Mouse (Mus musculus) CH12.LX (cell line): ENCODE results near the gene Stk39. TPM values are rescaled to one million over a fixed set of nuclear protein-coding genes. Genes with fewer than 3 reads are reported as not detected.

Source experiments
- DNase-seq: peaks from one replicate; pipeline ENCODE4 v3.0.0-alpha.2; 2013; ENCODE audit errors: extremely low read depth
- H3K27ac ChIP-seq: 2 replicates; pipeline ENCODE4 v1.5.1; 2012; ENCODE audit warnings: low read depth, mild to moderate bottlenecking, control low read depth, moderate library complexity; ENCODE audit not compliant: insufficient read depth
- H3K27me3 ChIP-seq: replicated peaks from 2 replicates; pipeline ENCODE3; 2012; ENCODE audit warnings: inconsistent platforms
- H3K36me3 ChIP-seq, 2 experiments: replicated peaks in 1 of 2; 2 replicates each; pipeline versions ENCODE3 to v1.6.1; 2012; ENCODE audit warnings: inconsistent platforms in 1 of 2, low read length in 1 of 2, mild to moderate bottlenecking in 1 of 2, mixed read lengths in 1 of 2, moderate library complexity in 1 of 2; ENCODE audit not compliant: control insufficient read depth in 1 of 2, insufficient read depth in 1 of 2
- H3K4me1 ChIP-seq, 2 experiments: 2 replicates each; pipeline ENCODE4 v1.6.1; 2012; ENCODE audit warnings: inconsistent platforms in 1 of 2, moderate library complexity in 1 of 2; ENCODE audit not compliant: insufficient read depth in 2 of 2, control insufficient read depth in 1 of 2
- H3K4me2 ChIP-seq: 2 replicates; pipeline ENCODE4 v1.6.1; 2012; ENCODE audit warnings: low read depth, mild to moderate bottlenecking, control low read depth; ENCODE audit not compliant: poor library complexity, insufficient read depth, severe bottlenecking
- H3K4me3 ChIP-seq, 3 experiments: fragments of 150-350 bp in 1 of 3; sonication (generic) in 1 of 3; replicated peaks in 1 of 3; 2 replicates each; pipeline versions ENCODE3 to v1.5.1; 2011 to 2012; ENCODE audit warnings: low read depth in 2 of 3, low read length in 2 of 3, mild to moderate bottlenecking in 2 of 3, moderate library complexity in 2 of 3, control low read depth in 1 of 3, improper control_type of control experiment in 1 of 3, inconsistent platforms in 1 of 3, mixed read lengths in 1 of 3; ENCODE audit not compliant: poor library complexity in 1 of 3
- H3K79me2 ChIP-seq: replicated peaks from 2 replicates; pipeline ENCODE4 v1.6.1; 2012; ENCODE audit warnings: mild to moderate bottlenecking, moderate library complexity; ENCODE audit not compliant: control insufficient read depth, poor library complexity, insufficient read depth, severe bottlenecking; ENCODE audit errors: extremely low read depth
- H3K9ac ChIP-seq: 2 replicates; pipeline ENCODE4 v1.6.1; 2012; ENCODE audit warnings: low read depth, mild to moderate bottlenecking, control low read depth, moderate library complexity; ENCODE audit not compliant: insufficient read depth
- H3K9me3 ChIP-seq: replicated peaks from 2 replicates; pipeline ENCODE3; 2012; ENCODE audit warnings: low read length, inconsistent platforms, mixed read lengths
- BHLHE40 ChIP-seq: IDR thresholded peaks from 2 replicates; pipeline ENCODE4 v1.6.1; 2011; ENCODE audit warnings: mild to moderate bottlenecking, low read depth, low read length, improper control_type of control experiment
- CHD1 ChIP-seq: IDR thresholded peaks from 2 replicates; pipeline ENCODE4 v1.6.1; 2012; ENCODE audit warnings: low read depth, low read length, improper control_type of control experiment, inconsistent platforms
- CHD2 ChIP-seq: IDR thresholded peaks from 2 replicates; pipeline ENCODE4 v1.6.1; 2011; ENCODE audit warnings: low read length, improper control_type of control experiment
- CTCF ChIP-seq, 2 experiments: IDR thresholded peaks in 1 of 2; conservative IDR thresholded peaks in 1 of 2; 2 replicates each; pipeline ENCODE4 v1.5.1; 2011 to 2012; ENCODE audit warnings: low read depth in 2 of 2, low read length in 2 of 2, improper control_type of control experiment in 1 of 2, inconsistent platforms in 1 of 2, mild to moderate bottlenecking in 1 of 2, moderate library complexity in 1 of 2
- E2F4 ChIP-seq: IDR thresholded peaks from 2 replicates; pipeline ENCODE4 v1.6.1; 2011; ENCODE audit warnings: low read depth, low read length, improper control_type of control experiment; ENCODE audit not compliant: insufficient replicate concordance
- ELF1 ChIP-seq: IDR thresholded peaks from 2 replicates; pipeline ENCODE4 v1.6.1; 2014; ENCODE audit warnings: low read depth, mild to moderate bottlenecking, inconsistent platforms, low read length, improper control_type of control experiment
- GABPA ChIP-seq: IDR thresholded peaks from 2 replicates; pipeline ENCODE4 v1.6.1; 2012; ENCODE audit warnings: low read depth, low read length, improper control_type of control experiment, inconsistent platforms; ENCODE audit not compliant: insufficient replicate concordance
- HCFC1 ChIP-seq: IDR thresholded peaks from 2 replicates; pipeline ENCODE4 v1.6.1; 2012; ENCODE audit warnings: low read depth, mild to moderate bottlenecking, inconsistent platforms, low read length, improper control_type of control experiment
- JUN ChIP-seq: IDR thresholded peaks from 2 replicates; pipeline ENCODE4 v1.6.1; 2011; ENCODE audit warnings: low read depth, mild to moderate bottlenecking, low read length, improper control_type of control experiment, moderate library complexity; ENCODE audit not compliant: insufficient read depth
- JUND ChIP-seq: conservative IDR thresholded peaks from 2 replicates; pipeline ENCODE4 v1.6.1; 2011; ENCODE audit warnings: low read depth, low read length, improper control_type of control experiment
- KAT2A ChIP-seq: IDR thresholded peaks from 2 replicates; pipeline ENCODE4 v1.6.1; 2012; ENCODE audit warnings: low read length, improper control_type of control experiment, inconsistent platforms; ENCODE audit not compliant: insufficient replicate concordance
- MAFK ChIP-seq: IDR thresholded peaks from 2 replicates; pipeline ENCODE4 v1.6.1; 2011; ENCODE audit warnings: low read length, improper control_type of control experiment; ENCODE audit not compliant: insufficient replicate concordance
- MAZ ChIP-seq: IDR thresholded peaks from 2 replicates; pipeline ENCODE4 v1.6.1; 2012; ENCODE audit warnings: low read depth, mild to moderate bottlenecking, inconsistent platforms, low read length, improper control_type of control experiment, moderate library complexity
- MXI1 ChIP-seq: IDR thresholded peaks from 2 replicates; pipeline ENCODE4 v1.6.1; 2011; ENCODE audit warnings: mild to moderate bottlenecking, low read depth, low read length, improper control_type of control experiment
- NELFE ChIP-seq: IDR thresholded peaks from 2 replicates; pipeline ENCODE4 v1.6.1; 2011; ENCODE audit warnings: low read depth, low read length, improper control_type of control experiment
- NRF1 ChIP-seq: IDR thresholded peaks from 2 replicates; pipeline ENCODE4 v1.6.1; 2014; ENCODE audit warnings: low read depth, mild to moderate bottlenecking, inconsistent platforms, low read length, improper control_type of control experiment, moderate library complexity
- POLR2A ChIP-seq: IDR thresholded peaks from 2 replicates; pipeline ENCODE4 v1.6.1; 2011; ENCODE audit warnings: low read depth, mild to moderate bottlenecking, improper control_type of control experiment, low read length
- POLR2AphosphoS2 ChIP-seq: IDR thresholded peaks from 2 replicates; pipeline ENCODE4 v1.6.1; 2011; ENCODE audit warnings: low read depth, low read length, improper control_type of control experiment
- RAD21 ChIP-seq: IDR thresholded peaks from 2 replicates; pipeline ENCODE4 v1.6.1; 2011; ENCODE audit warnings: low read depth, mild to moderate bottlenecking, low read length, improper control_type of control experiment, moderate library complexity
- RCOR1 ChIP-seq: conservative IDR thresholded peaks from 2 replicates; pipeline ENCODE4 v1.6.1; 2012; ENCODE audit warnings: low read depth, mild to moderate bottlenecking, inconsistent platforms, low read length, improper control_type of control experiment
- SMC3 ChIP-seq: IDR thresholded peaks from 2 replicates; pipeline ENCODE4 v1.6.1; 2011; ENCODE audit warnings: low read depth, low read length, improper control_type of control experiment
- TBP ChIP-seq: conservative IDR thresholded peaks from 2 replicates; pipeline ENCODE4 v1.6.1; 2011; ENCODE audit warnings: low read depth, low read length, improper control_type of control experiment
- TCF12 ChIP-seq: IDR thresholded peaks from 2 replicates; pipeline ENCODE4 v1.6.1; 2014; ENCODE audit warnings: low read depth, mild to moderate bottlenecking, inconsistent platforms, low read length, improper control_type of control experiment
- USF1 ChIP-seq: IDR thresholded peaks from 2 replicates; pipeline ENCODE4 v1.6.1; 2014; ENCODE audit warnings: low read depth, mild to moderate bottlenecking, inconsistent platforms, low read length, improper control_type of control experiment
- ZC3H11A ChIP-seq: IDR thresholded peaks from 2 replicates; pipeline ENCODE4 v1.6.1; 2012; ENCODE audit warnings: low read depth, mild to moderate bottlenecking, inconsistent platforms, low read length, improper control_type of control experiment
- ZKSCAN1 ChIP-seq: IDR thresholded peaks from 2 replicates; pipeline ENCODE4 v1.6.1; 2012; ENCODE audit warnings: low read depth, inconsistent platforms, low read length, improper control_type of control experiment, borderline replicate concordance
- ZMIZ1 ChIP-seq: IDR thresholded peaks from 2 replicates; pipeline ENCODE4 v1.6.1; 2012; ENCODE audit warnings: low read depth, mild to moderate bottlenecking, inconsistent platforms, low read length, improper control_type of control experiment
- ZNF384 ChIP-seq: IDR thresholded peaks from 2 replicates; pipeline ENCODE4 v1.6.1; 2012; ENCODE audit warnings: low read depth, low read length, improper control_type of control experiment, inconsistent platforms
- dilution Hi-C: fragments of 300-500 bp; cut with MboI; formaldehyde crosslinking; loops from 2 replicates; pipeline ENCODE4 v1.14.3; 2020; ENCODE audit warnings: low sequenced_read_pairs; ENCODE audit not compliant: extremely low pct_unique_long_range_greater_than_20kb, extremely low pct_ligation_motif_present
- in situ Hi-C: fragments of 300-500 bp; cut with MboI; formaldehyde crosslinking; loops from 3 replicates; pipeline ENCODE4 v1.14.3; 2019; ENCODE audit warnings: low sequenced_read_pairs, low pct_ligation_motif_present, low pct_unique_long_range_greater_than_20kb, mixed read lengths
- polyA plus RNA-seq: library from polyadenylated mRNA; unstranded; fragments of >175 nt; gene quantifications from 2 replicates; pipeline ENCODE4 v1.2.1, GENCODE M21; 2012; ENCODE audit warnings: low read depth; ENCODE audit not compliant: insufficient read length
- total RNA-seq, 2 experiments: library from RNA; depleted of rRNA; stranded (reverse); fragments of 300-350 nt in 1 of 2; fragments of >200 nt in 1 of 2; gene quantifications; 2 replicates each; pipeline ENCODE4 v1.2.3; 2012 to 2014

The Stk39 gene
- total and polyA plus RNA-seq, 3 experiments: not detected

DNA sequence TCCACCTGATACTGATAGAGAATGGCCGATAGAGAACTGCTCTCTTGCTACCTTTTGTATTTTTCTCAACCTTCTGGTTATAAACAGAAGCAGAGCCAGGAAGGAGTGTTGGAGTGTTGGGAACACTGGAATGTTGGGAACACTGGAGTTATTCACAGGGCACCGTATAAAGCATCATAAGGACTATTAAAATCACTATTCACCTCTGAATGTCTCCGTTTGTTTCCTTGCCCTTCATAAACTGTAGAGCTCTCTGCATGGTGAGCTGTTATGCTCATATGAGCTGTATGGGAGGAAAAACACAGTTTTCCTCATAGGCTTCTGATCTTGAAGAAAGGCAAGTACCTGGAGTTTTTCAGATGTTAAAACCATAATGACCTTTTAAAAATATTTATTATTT is 295.6 kb downstream of the Stk39 start:
- peaks cover 61% of the 10 kb centered on the region for H3K9me3 ChIP-seq
- no peak overlapping the region for H3K9ac ChIP-seq
- no peak overlapping the region for H3K4me2 ChIP-seq
- in situ Hi-C loops: no loop called here
- H3K79me2 ChIP-seq: no peaks in the 10 kb centered on the region
- no peaks in the 10 kb centered on the region for H3K27me3 ChIP-seq
- no peak overlapping the region for H3K27ac ChIP-seq
- DNase-seq: no peak
- no peaks in the 10 kb centered on the region for H3K36me3 ChIP-seq
- no peak overlapping the region for H3K4me3 ChIP-seq
- TF ChIP-seq ELF1 (no peak), USF1 (no peak), GABPA (no peak), CHD2 (no peak), HCFC1 (no peak), RCOR1 (no peak), NELFE (no peak), CTCF (conservative IDR thresholded peaks at IDR 0.05 in 1 of 2, IDR thresholded peaks at IDR 0.05 in 1 of 2; ENCODE audit: low read depth in 2 of 2, low read length in 2 of 2) (no peak), TCF12 (no peak), SMC3 (no peak), ZKSCAN1 (no peak), BHLHE40 (no peak), ZC3H11A (no peak), MAFK (no peak), ZNF384 (no peak), MAZ (no peak), JUND (no peak), KAT2A (no peak)
- dilution Hi-C loops: no loop called here
- no peaks in the 10 kb centered on the region for H3K4me1 ChIP-seq

DNA sequence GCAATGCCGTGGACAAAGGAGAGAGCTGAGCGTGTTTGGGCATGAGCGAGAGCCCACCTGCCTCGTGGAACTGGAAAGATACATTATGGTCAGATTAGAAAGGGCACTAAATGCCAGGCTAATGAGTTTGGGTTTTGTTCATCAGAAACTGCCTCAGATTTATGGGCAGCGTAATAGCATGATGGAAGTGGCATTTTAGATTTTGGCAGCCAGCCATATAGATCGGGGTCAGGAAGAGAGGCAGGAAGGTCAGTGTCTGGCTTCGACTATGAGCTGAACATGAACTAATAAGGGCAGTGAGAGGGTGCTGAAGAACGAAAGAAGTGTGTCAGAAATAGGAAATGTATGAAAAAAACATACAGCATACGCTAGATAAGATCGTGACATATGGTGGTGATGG is 300.8 kb downstream of the Stk39 start:
- TF ChIP-seq RAD21: no peak
- no peak for TF ChIP-seq POLR2AphosphoS2
- TF ChIP-seq TCF12: no peak
- no peak for TF ChIP-seq ZMIZ1
- no peak for TF ChIP-seq ZC3H11A
- no peak for TF ChIP-seq MAZ
- TF ChIP-seq MAFK: no peak
- no peak for TF ChIP-seq NRF1
- no peak for TF ChIP-seq SMC3
- TF ChIP-seq ELF1: no peak
- no peak for TF ChIP-seq JUN
- no peak for TF ChIP-seq KAT2A
- TF ChIP-seq POLR2A: no peak
- no peak for TF ChIP-seq CHD1
- no peak for TF ChIP-seq E2F4
- no peak for TF ChIP-seq TBP
- no peak for TF ChIP-seq MXI1
- no peak for TF ChIP-seq NELFE
- no peak for TF ChIP-seq JUND
- H3K4me1 ChIP-seq: no peaks in the 10 kb centered on the region
- in situ Hi-C loops: no loop called here
- dilution Hi-C loops: no loop called here
- no peak for DNase-seq
- peaks cover 44% of the 10 kb centered on the region for H3K9me3 ChIP-seq
- H3K79me2 ChIP-seq: no peaks in the 10 kb centered on the region
- H3K9ac ChIP-seq: no peak overlapping the region
- no peak overlapping the region for H3K4me3 ChIP-seq
- H3K27ac ChIP-seq: no peak overlapping the region
- no peak overlapping the region for H3K4me2 ChIP-seq
- H3K27me3 ChIP-seq: no peaks in the 10 kb centered on the region
- no peaks in the 10 kb centered on the region for H3K36me3 ChIP-seq
